Mouse (Mus musculus) layer of hippocampus, adult 18-20 months (tissue): ENCODE measurements around the gene Onecut1. TPM values are rescaled to one million over a fixed set of nuclear protein-coding genes. Genes with fewer than 3 reads are reported as not detected.

ENCODE experiments used
- DNase-seq, 2 experiments: peaks; one replicate each; pipeline ENCODE4 v3.0.0; 2022; ENCODE audit warnings: low spot score in 2 of 2
- total RNA-seq, 2 experiments: library from RNA; stranded (reverse); gene quantifications; 2 replicates each; pipeline ENCODE4 v1.2.3; 2021

Onecut1 gene
- total RNA-seq, 2 experiments from 2014 or later = 1.3 to 1.5 TPM

GRCm38 (mm10) chr9:74909245-74909644, 47.5 kb downstream of the Onecut1 start:
- peak in 1 of 2 experiments; percentile 23 for DNase-seq

DNA sequence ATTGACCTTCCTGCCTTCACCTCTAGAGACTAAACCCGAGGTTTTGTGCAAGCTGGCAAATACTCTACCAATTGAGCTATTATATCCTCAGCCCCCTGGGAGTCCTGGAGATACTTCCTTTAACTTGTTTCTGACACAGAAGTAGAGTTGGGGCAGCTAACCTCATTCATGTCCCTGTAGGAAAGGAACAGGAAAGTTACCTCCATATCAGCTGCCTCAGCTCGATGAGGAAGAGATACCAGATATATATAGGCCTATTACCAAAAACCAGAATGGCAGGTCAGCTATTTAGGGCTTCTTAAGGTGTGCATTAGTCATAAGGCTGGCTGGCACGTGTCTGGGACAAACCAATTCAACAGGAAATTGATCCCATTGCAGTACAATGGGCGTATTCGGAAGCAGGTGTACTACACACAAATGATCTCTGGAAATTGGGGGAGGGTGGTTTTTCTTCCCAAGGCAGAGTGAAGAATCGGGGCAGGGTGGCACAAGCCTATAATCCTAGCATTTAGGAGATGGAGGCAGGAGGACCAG, 48.6 kb downstream of the Onecut1 start:
- no peak for DNase-seq

DNA sequence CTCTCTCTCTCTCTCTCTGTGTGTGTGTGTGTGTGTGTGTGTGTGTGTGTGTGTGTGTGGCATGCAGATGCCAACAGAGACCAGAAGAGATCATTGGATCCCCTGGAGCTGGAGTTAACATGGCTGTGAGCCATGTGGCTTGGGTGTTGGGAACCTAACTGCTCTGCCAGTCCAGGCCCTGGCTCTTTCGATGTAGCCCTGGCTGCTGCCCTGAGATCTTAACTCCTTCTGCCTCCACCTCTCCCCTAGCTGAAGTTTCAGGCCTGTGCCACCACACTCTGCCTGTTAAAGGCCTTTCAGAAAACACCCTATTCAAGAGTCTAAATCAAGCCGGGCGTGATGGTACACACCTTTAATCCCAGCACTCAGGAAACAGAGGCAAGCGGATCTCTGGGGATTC, 49.7 kb downstream of the Onecut1 start:
- DNase-seq = no peak

DNA sequence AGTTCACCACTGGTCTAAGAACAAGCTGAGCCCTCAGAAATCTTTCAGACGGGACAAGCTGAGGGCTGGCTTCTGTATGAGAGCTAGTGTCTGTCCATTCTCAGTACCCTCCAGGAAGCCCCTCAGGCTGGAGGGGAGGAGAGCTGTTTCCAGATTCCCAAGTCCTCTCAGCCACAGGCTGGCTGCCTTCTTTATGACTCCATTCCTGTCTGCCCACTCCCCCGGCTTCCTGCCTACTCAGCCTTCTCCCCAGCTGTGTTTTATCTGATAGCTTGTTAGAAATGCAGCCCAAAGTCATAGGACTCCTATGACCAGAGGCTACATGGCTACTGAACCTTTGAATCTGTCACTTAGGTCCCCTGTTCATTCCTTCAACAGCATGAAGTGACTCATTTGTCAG, 50.2 kb downstream of the Onecut1 start:
- DNase-seq = no peak

DNA sequence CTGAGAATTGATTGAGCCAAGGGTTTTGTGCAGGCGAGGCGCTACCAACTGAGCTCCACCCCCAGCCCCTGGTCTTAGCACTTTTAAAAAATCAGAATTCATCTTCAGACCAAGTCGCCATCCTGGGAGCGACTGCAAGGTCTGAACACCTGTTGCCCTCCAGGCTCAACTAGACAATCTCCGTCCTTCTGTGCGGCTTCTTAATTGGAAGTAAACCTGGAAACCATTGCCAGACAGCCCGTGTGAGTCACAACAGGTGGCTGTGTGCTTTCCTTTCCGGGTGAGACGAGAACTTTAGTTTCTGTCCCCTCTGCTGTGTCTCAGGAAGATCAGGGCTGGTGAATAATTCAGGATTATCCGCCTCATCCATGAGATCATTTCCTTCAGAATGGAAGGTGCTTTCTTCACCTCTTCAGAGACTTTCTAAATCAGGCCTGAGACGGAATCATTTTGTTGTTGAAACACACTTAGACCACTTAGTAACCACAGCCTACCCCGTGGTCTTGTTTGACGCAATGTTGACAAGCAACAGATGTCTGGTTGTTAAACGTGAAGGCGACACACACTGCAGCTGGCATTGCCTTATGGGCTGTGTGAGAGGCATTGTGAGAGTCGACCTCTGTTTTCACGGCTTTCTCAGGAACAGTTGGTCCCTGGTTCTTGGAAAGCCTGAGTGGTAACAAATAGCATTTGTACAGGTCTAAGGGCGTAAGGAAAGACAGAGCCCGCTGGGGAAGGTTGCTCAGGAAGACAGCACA, 51.1 kb downstream of the Onecut1 start:
- no peak for DNase-seq

DNA sequence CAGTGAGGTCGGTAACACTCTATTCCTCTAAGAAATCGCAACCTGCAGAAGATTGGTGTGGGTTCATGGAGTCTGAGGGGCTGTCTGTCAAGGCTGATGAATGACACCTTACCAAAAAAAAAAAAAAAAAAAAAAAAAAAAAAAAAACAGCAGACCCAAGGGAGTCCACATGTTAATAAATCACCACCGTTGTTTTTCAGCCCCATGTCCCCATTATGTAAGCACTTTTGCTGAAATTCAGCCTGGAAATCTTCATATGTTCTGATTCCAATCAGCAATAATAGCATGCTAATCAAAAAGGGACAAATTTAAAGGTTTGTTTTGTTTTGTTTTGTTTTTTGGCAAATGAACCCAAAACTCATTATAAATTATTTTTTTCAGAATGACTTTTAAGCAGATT, 53.9 kb downstream of the Onecut1 start:
- DNase-seq = no peak

DNA sequence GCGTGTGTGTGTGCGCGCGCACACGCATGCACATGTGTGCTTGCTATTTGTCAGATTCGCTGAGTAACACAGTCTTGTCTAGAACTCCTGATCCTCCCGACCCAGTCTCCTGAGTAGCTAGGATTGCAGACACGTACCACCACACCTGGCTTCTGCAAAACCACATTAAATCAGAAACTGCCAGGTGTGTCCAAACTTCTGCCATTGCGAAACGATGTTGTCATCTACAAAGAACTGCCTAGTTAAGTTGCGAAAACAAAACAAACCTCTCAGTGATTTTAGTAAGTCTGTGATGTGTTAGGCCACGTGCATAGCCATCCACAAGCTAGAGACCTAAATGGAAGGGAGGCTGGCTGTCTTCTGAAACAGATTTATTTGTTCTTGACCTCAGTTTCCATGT, 58.7 kb downstream of the Onecut1 start:
- no peak for DNase-seq

GRCm38 (mm10) chr9:74921422-74921821, 59.7 kb downstream of the Onecut1 start:
- DNase-seq = no peak

GRCm38 (mm10) chr9:74922884-74923283, 61.2 kb downstream of the Onecut1 start:
- no peak for DNase-seq

- no peak for DNase-seq
These were observed 61.7 kb downstream of the Onecut1 start for GRCm38 (mm10) chr9:74923291-74923977.

DNA sequence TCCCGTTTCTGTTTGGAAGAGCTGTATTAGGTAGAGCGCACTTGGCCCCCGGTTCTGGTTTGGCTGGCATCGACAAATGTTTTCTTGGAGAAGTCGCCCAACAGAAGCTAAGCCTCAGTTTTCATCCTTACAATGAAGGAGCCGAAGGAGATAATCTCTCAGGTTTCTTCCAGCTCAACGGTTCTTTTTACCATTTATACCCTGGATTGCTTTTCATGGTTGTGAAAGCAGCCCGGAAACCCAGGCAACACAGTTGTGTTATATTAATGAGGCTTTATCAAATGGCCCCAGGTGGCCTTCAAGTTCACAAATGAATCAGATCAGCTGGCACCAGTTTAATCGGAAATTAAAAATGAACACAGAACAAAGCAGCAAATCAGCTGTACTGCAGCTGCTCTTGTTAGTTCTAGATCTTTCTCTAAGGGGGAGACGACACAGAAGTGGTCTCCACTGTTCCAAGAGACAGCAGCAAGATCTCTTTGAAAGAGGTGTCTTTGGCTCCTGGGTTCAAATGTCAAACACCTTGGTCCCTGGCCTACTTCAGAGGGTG, 63.6 kb downstream of the Onecut1 start:
- no peak for DNase-seq

GRCm38 (mm10) chr9:74929981-74930423, 68.3 kb downstream of the Onecut1 start:
- no peak for DNase-seq

DNA sequence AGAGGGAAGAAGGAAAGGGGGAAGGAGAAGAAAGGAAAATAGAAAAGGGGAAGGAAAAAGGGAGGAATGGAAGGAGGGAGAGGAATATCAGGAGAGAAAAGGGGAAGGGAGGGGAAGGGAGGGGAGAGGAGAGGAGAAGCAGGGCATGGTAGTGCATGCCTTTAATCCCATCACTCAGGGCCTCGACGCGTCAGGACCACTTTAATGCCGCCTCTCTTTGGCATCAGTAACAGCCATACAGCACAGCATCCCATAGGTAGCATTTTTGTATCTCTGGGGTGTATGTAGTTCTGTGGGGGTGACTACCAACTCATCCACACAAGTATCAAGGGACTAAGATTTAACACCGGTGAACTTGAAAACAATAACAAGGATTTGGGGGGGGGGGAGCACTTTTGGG, 68.9 kb downstream of the Onecut1 start:
- DNase-seq = no peak

DNA sequence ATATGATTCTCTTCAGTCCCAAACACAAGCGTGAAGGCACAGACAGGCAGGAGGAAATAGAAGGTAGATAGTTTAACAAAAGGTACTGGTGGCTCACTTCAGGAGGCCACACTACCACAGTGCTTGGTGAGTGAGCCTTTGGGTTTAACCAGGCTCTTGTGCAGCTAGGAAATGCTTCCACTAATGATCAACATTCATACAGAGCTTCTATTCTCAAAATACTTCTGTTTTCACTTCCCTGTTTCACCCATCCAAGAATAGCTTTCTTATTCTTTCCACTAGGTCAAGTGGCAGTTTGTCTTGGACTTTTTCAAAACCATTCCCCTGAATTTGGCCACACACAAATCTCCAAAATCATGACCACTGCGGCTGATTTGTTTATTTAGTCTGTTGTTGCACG, 73.6 kb downstream of the Onecut1 start:
- no peak for DNase-seq

- DNase-seq = no peak
These were observed 76.0 kb downstream of the Onecut1 start for GRCm38 (mm10) chr9:74937761-74938160.

DNA sequence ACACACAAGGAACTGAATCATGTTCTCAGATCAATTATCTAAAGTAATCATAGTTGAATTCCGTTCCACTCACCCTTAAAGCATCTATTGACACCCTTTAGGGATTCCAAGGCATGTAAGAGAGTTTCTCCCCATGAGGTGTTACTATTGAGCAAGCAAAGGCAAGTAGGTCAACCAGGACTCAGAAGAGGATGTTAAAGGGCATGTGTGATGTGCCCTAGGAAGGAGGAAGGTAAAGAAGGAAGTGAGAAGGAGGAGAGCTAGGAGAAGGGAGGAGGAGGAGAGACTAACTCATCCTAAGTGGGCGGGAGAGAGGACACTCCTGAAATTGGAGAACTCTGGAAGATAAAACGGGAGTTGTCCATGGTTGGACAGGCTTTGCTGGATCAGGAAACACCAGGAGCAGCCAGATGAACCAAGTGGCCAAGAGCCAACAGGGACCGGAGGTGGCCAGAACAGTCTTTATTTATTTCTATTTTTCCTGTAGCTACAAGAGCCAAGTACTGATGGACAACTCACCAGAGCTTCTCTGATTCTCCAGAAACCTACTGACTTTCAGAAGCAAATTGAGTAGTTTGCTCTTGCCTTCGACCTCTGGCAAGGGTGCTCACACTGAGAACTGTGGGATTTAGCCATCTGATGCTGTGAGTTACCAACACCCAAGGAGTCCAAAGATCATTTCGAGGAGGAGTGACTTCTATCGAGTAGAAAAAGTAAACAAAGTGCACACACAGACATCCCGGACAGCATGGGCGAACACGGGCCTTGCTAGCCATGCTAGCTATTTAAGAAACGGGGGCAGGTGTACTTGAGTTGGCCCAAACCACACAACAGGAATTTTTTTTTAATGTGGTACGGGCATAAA, 77.2 kb downstream of the Onecut1 start:
- no peak for DNase-seq

Other genes starting within 250 kb of the Onecut1 start
- gene Fam214a, start 91.0 kb downstream of the Onecut1 start, total RNA-seq = 10 to 100 TPM; 38.5 to 40.8 TPM
- gene Arpp19, start 175.7 kb downstream of the Onecut1 start, total RNA-seq = 100 to 1,000 TPM; 162 to 182 TPM
- 100 to 1,000 TPM; 200 to 204 TPM for gene Myo5a, start 209.1 kb downstream of the Onecut1 start, total RNA-seq